Mouse (Mus musculus) forebrain, embryonic 12.5 days (tissue): ENCODE results near the gene Esyt2. TPM values are rescaled to one million over a fixed set of nuclear protein-coding genes. Genes with fewer than 3 reads are reported as not detected.

Source experiments
- ATAC-seq: fragments of 200-750 bp; cut with Nextera tagmentation; 2 replicates; pipeline ENCODE4 v1.8.0; 2017; ENCODE audit warnings: moderate TSS enrichment; ENCODE audit not compliant: low FRiP score
- H3K27ac ChIP-seq: fragments of 300-500 bp; sonication (generic); 2 replicates; pipeline ENCODE4 v1.5.1; 2016; ENCODE audit warnings: mild to moderate bottlenecking
- H3K27me3 ChIP-seq: fragments of 300-500 bp; sonication (generic); 2 replicates; pipeline ENCODE4 v1.6.1; 2016; ENCODE audit warnings: mild to moderate bottlenecking
- H3K36me3 ChIP-seq: fragments of 300-500 bp; sonication (generic); replicated peaks from 2 replicates; pipeline ENCODE4 v1.6.1; 2016; ENCODE audit warnings: mild to moderate bottlenecking
- H3K4me1 ChIP-seq: fragments of 300-500 bp; sonication (generic); 2 replicates; pipeline ENCODE4 v1.6.1; 2016
- H3K4me2 ChIP-seq: fragments of 300-500 bp; sonication (generic); 2 replicates; pipeline ENCODE4 v1.6.1; 2016; ENCODE audit warnings: mild to moderate bottlenecking, moderate library complexity
- H3K4me3 ChIP-seq: fragments of 300-500 bp; sonication (generic); replicated peaks from 2 replicates; pipeline ENCODE4 v1.5.1; 2016; ENCODE audit warnings: mild to moderate bottlenecking
- H3K9ac ChIP-seq: fragments of 300-500 bp; sonication (generic); 2 replicates; pipeline ENCODE4 v1.6.1; 2016; ENCODE audit warnings: mild to moderate bottlenecking
- H3K9me3 ChIP-seq: fragments of 300-500 bp; sonication (generic); 2 replicates; pipeline ENCODE4 v1.6.1; 2016
- WGBS: fragments of 180-500 bp; shearing (Covaris S2); methylation state at CpG from one replicate; pipeline ENCODE4 v1.1.7; 2016; 5-methylcytosine and 5-hydroxymethylcytosine counted together
- polyA plus RNA-seq: library from polyadenylated mRNA; unstranded; fragments of >200 nt; fragmentation: Nextera tagmentation; extraction: Ambion mirVana; gene quantifications from 2 replicates; pipeline ENCODE4 v1.2.1, GENCODE M21; 2016

Esyt2 gene
- polyA plus RNA-seq, 1 experiment from 2014 or later: 17.2 TPM

DNA sequence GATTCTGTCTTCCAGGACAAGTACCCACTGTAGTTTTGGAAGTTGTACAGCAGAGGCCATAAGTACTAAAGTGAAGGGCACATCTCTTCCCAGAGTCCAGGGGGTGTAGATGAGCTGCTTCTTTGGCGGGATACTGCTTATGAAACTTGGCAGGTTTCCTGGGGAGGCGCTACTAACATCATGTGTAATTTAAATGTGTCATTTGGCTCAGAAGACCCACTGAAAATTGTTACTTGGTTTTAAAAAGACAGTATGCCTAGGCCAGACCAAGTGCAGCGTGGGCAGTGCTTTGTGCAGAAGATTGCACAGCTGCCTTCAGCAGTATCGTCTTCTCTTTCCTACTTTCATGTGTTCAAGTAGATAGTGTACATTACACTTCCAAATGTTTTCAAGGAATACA, 44.5 kb downstream of the Esyt2 start:
- H3K27me3 ChIP-seq: no peaks in the 10 kb centered on the region
- no peak overlapping the region for H3K9ac ChIP-seq
- H3K27ac ChIP-seq: no peak overlapping the region
- H3K4me3 ChIP-seq: no peak overlapping the region
- WGBS: 87% methylated on average over 4 of the region's 4 CpGs
- H3K9me3 ChIP-seq: no peaks in the 10 kb centered on the region
- no peak for ATAC-seq
- peaks cover 17% of the 10 kb centered on the region for H3K36me3 ChIP-seq
- H3K4me1 ChIP-seq: no peaks in the 10 kb centered on the region
- H3K4me2 ChIP-seq: no peak overlapping the region

DNA sequence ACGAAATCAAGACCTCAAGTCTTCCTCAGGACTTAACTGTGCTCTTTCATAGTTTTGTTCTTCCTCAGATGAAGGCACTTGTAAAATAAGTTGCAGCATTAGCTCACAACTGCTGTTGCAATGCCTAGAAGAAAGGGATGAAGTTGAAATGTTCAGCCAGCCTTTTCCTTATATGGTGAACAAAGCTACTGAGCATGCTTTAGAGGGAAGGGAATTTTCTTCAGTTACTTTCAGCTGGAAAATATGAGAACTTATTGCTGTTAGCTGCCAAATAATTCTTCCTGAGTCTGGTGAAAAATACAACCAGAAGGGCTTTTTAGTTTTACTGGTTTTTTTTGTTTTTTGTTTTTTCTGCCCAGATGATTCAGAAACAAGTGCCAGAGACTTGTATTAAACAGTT, 45.2 kb downstream of the Esyt2 start:
- Histone ChIP-seq H3K27me3 (no peaks in the 10 kb centered on the region), H3K9ac (no peak overlapping the region), H3K4me2 (no peak overlapping the region), H3K27ac (no peak overlapping the region), H3K36me3 (peaks cover 17% of the 10 kb centered on the region), H3K9me3 (no peaks in the 10 kb centered on the region), H3K4me1 (no peaks in the 10 kb centered on the region), H3K4me3 (no peak overlapping the region)
- WGBS: 81% methylated on average over 1 of the region's 1 CpGs
- ATAC-seq: no peak

DNA sequence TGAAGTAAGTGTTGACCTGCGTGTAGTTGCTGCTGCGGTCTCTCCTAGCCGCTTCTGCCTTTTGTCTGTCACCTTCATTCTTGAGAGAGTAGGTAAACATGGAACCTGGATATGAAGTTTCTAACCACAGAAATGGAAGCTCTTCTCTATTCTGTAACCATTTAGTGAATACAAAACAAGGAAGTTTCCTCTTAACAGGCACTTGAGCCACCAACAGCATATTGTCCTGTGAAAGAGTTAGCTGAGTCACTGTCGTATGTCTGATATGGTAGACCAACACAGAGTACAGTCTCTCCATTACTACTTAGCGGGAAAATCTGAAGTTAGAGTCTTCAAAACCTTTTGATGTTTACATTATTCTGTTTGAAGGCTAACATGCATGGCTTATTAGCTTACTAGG, 53.3 kb downstream of the Esyt2 start:
- Histone ChIP-seq H3K4me2 (no peak overlapping the region), H3K27ac (no peak overlapping the region), H3K4me1 (no peaks in the 10 kb centered on the region), H3K36me3 (no peaks in the 10 kb centered on the region; the same call in 1 of the 2 replicates), H3K9me3 (no peaks in the 10 kb centered on the region), H3K4me3 (no peak overlapping the region), H3K9ac (no peak overlapping the region), H3K27me3 (no peaks in the 10 kb centered on the region)
- WGBS: 95% methylated on average over 5 of the region's 5 CpGs
- no peak for ATAC-seq

DNA sequence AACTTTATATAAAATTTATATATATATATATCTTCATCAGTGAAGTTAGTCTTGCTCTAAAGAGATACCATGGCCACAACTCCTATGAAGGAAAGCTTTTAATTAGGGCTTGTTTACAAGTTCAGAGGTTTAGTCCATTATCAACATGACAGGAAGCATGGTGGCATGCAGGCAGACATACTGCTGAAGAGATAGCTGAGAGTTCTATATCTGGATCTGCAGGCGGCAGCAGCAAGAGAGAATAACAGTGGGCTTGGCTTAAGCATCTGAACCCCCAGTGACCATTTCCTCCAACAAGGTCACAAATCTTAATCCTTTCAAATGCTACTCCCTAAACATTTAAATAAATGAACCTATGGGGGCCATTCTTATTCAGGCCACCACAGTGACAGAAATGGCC, 59.2 kb downstream of the Esyt2 start:
- ATAC-seq: no peak
- no peaks in the 10 kb centered on the region for H3K4me1 ChIP-seq
- H3K27me3 ChIP-seq: no peaks in the 10 kb centered on the region
- H3K4me2 ChIP-seq: no peak overlapping the region
- H3K9me3 ChIP-seq: no peaks in the 10 kb centered on the region
- WGBS: 88% methylated on average over 1 of the region's 1 CpGs
- no peak overlapping the region for H3K9ac ChIP-seq
- no peak overlapping the region for H3K27ac ChIP-seq
- H3K4me3 ChIP-seq: no peak overlapping the region
- peaks cover 11% of the 10 kb centered on the region for H3K36me3 ChIP-seq

DNA sequence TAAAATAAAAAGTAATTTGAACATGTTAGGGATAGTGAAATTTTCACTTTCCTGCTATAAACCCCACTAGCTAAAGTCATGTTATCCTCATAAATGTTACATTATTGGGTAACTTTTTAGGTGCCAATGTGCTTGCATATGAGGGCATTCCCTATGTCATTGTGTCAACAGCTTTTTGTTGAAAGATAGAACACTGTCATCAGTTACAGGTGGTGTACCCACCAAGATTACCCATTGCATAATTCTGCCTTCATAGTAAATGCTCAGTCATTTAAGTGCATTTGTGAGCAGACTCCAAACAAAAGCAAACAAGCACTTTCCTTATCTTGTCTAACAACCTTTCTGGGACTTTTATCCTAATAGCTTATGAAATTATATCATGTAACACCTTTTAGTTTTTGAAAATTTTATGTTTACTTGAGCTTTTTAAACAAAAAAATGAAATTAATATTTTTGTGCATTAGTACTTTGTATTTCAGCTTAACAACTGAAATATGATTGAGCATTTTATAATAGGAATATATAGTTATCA, 67.8 kb downstream of the Esyt2 start:
- Histone ChIP-seq H3K4me2 (no peak overlapping the region), H3K9ac (no peak overlapping the region)
- no peak for ATAC-seq

DNA sequence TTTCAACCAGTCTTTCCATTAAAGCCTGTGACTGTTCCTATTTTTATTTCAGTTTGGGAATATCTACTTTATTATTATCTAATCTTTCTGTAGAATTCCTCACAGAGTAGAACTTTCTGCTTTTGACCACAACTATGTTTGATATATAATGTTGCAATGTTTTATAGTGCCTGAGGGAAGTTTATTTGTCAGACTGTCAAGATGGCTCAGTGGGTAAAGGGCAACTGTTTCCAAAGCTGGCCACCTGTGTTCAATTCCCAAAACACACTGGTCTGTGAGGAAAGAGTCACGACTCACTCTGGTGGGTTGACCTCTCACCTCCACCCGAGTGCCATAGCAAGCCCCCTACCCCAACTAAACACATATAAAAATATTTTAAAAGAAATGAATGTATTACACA, 68.4 kb downstream of the Esyt2 start:
- Histone ChIP-seq H3K9ac (no peak overlapping the region), H3K4me3 (no peak overlapping the region), H3K9me3 (no peaks in the 10 kb centered on the region), H3K27me3 (no peaks in the 10 kb centered on the region), H3K4me1 (no peaks in the 10 kb centered on the region), H3K4me2 (no peak overlapping the region), H3K36me3 (0 out of 2 replicates have a peak, but pooled peaks cover 2% of the 10 kb centered on the region), H3K27ac (no peak overlapping the region)
- 89% methylated on average over 2 of the region's 2 CpGs for WGBS
- no peak for ATAC-seq

More for the DNA sequence above, 67.8 kb downstream of the Esyt2 start:
- Histone ChIP-seq H3K4me1 (no peaks in the 10 kb centered on the region), H3K4me3 (no peak overlapping the region), H3K9me3 (no peaks in the 10 kb centered on the region), H3K27ac (no peak overlapping the region), H3K36me3 (0 out of 2 replicates have a peak, but pooled peaks cover 2% of the 10 kb centered on the region), H3K27me3 (no peaks in the 10 kb centered on the region)

DNA sequence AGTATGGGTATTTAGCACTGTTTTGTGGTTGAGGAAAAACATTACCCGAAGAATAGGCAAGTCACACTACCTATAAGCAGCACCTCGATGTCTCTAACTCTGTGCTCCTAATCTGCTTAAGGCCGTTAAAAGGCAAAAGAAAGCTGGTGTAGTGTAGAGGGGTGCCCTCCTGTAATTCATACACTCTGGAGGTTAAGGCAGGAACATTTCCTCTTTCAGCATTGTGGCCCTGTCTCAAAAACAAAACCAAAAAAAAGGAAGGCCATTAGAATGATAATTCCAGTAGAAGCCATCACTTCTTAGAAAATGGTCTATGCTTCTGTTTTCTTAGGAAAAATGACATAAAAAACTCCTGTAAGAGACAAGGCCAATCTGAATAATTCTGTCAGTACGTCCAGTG, 70.0 kb downstream of the Esyt2 start:
- Histone ChIP-seq H3K9me3 (no peaks in the 10 kb centered on the region), H3K4me3 (no peak overlapping the region), H3K27me3 (no peaks in the 10 kb centered on the region), H3K9ac (no peak overlapping the region), H3K36me3 (0 out of 2 replicates have a peak, but pooled peaks cover 2% of the 10 kb centered on the region), H3K4me2 (no peak overlapping the region), H3K27ac (no peak overlapping the region), H3K4me1 (no peaks in the 10 kb centered on the region)
- no peak for ATAC-seq
- WGBS: 79% methylated on average over 4 of the region's 4 CpGs

DNA sequence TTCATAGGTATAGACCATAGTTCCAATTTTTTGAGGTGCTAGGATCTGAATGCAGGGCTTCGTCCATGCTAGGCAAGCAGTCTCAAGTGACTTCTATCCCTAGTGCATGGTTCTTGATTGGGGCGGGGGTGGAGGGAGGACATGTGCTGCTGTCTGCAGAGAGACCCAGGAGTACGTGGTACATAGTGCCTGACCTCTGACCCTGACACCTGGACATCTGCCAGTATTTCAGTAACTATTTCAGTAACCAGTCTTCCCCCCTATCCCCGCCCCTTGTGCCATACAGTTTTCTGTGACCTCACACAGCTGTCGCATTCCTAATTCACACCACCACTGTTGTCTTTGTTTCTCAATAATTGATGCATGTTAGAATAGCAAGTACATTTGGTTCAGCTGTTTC, 71.4 kb downstream of the Esyt2 start:
- ATAC-seq: no peak
- whole genome bisulfite sequencing: 79% methylated on average over 5 of the region's 5 CpGs
- no peak overlapping the region for H3K4me3 ChIP-seq
- 0 out of 2 replicates have a peak, but pooled peaks cover 7% of the 10 kb centered on the region for H3K36me3 ChIP-seq
- H3K27ac ChIP-seq: no peak overlapping the region
- no peaks in the 10 kb centered on the region for H3K4me1 ChIP-seq
- H3K27me3 ChIP-seq: no peaks in the 10 kb centered on the region
- no peak overlapping the region for H3K4me2 ChIP-seq
- no peak overlapping the region for H3K9ac ChIP-seq
- no peaks in the 10 kb centered on the region for H3K9me3 ChIP-seq

DNA sequence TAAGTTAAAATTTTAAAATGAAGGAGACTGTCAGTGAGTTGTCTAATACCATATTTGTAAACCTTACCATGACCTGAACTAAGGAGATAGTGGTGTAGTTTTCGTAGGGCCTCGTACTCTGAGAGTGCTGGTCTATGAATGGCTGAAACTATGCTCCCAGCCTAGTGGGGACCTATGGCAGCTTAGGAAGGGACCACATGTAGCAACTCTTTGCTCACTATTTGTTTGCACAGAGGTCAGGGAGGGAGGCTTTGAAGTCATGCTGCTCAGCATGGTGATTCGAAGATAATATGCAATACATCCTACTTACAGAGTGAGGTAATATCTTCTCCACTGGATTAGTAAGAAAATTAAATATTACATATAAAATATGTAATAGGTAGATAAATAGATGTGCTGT, 73.7 kb downstream of the Esyt2 start:
- Histone ChIP-seq H3K27me3 (no peaks in the 10 kb centered on the region), H3K27ac (no peak overlapping the region), H3K4me2 (no peak overlapping the region), H3K36me3 (0 out of 2 replicates have a peak, but pooled peaks cover 12% of the 10 kb centered on the region), H3K9ac (no peak overlapping the region), H3K4me3 (no peak overlapping the region), H3K4me1 (no peaks in the 10 kb centered on the region), H3K9me3 (no peaks in the 10 kb centered on the region)
- 91% methylated on average over 3 of the region's 3 CpGs for WGBS
- no peak for ATAC-seq

DNA sequence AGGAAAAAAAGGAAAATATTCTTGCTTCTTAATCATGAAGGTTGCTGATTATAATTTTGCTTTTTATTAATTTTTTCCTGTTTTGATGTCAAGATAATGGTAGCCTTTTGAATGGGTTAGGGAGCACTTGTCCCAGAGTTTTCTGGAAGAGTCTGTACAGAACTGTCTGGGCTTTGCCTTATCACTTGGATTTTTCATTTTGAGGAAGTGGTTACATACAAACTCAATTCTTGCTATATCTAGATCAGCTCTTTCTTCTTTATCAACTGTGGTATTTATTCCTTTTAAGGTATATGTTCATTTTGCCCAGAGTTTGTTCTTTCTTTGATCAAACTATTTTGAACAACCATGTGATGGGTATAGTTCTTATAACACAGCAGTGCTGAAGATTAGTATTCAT, 81.1 kb downstream of the Esyt2 start:
- peaks cover 34% of the 10 kb centered on the region for H3K36me3 ChIP-seq
- H3K4me2 ChIP-seq: no peak overlapping the region
- no peak overlapping the region for H3K9ac ChIP-seq
- H3K27ac ChIP-seq: no peak overlapping the region
- no peaks in the 10 kb centered on the region for H3K4me1 ChIP-seq
- ATAC-seq: no peak
- no peak overlapping the region for H3K4me3 ChIP-seq
- no peaks in the 10 kb centered on the region for H3K27me3 ChIP-seq
- H3K9me3 ChIP-seq: no peaks in the 10 kb centered on the region

DNA sequence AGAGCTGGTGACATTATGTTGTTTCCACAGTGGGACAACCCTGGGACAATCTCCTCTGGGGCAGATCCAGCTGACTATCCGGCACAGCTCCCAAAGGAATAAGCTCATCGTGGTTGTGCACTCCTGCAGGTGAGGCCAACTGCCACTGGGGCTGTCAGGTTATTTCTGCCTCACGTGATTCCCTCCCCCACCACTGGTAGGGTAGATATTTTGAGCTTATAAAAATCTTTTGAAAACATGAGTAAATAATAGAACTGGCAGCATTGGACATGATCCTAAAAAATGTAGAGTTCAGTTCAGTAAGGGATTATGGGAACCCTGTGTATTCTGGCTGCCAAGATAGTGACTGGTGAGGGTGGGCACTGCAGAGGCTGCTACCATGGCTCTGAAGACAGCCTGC, 85.9 kb downstream of the Esyt2 start:
- H3K4me2 ChIP-seq: no peak overlapping the region
- H3K4me1 ChIP-seq: no peaks in the 10 kb centered on the region
- no peaks in the 10 kb centered on the region for H3K9me3 ChIP-seq
- no peak overlapping the region for H3K27ac ChIP-seq
- H3K36me3 ChIP-seq: peaks cover 34% of the 10 kb centered on the region
- WGBS: 88% methylated on average over 3 of the region's 3 CpGs
- ATAC-seq: no peak
- no peak overlapping the region for H3K4me3 ChIP-seq
- no peak overlapping the region for H3K9ac ChIP-seq
- no peaks in the 10 kb centered on the region for H3K27me3 ChIP-seq

DNA sequence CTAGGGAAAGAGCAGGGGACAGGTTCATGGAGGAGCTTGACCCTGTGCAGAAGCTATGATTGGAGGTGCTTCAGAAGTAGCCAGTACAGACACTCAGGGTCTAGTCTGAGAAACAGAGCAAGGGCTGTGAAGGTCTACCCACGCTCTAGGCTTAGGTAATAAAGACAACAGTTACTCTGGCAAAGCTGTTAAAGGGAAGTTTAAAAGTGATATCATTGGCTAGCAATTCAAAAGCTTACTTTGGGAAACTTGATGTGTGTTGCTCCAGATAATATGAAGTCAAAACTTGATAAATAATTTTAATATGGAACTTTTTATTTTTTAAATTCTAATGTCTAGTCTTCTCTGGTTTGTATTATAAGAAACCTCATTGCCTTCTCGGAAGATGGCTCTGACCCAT, 86.3 kb downstream of the Esyt2 start:
- 87% methylated on average over 2 of the region's 2 CpGs for WGBS
- H3K36me3 ChIP-seq: peaks cover 34% of the 10 kb centered on the region
- ATAC-seq: no peak

DNA sequence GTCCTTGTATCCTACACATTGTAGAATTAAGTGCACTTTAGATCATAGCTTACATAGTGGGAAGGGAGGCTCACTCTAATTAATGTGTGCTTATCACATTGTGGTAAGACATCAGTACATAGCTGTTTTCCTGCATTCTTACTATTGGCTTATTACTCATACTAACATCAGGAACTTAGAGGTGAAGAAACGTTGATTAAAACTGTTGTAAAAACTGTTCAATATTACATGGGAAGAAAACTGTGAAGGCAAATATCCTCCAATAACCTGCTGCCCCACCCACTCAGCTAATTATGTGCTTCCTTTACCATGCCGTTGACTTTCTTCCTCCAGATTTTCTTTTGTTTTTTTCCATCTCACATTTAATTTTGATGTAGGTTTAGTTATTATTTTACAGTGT, 87.9 kb downstream of the Esyt2 start:
- no peak for ATAC-seq
- Histone ChIP-seq H3K9me3 (no peaks in the 10 kb centered on the region), H3K27ac (no peak overlapping the region), H3K4me3 (no peak overlapping the region), H3K9ac (no peak overlapping the region), H3K4me2 (no peak overlapping the region), H3K36me3 (peaks cover 31% of the 10 kb centered on the region), H3K27me3 (no peaks in the 10 kb centered on the region), H3K4me1 (no peaks in the 10 kb centered on the region)
- WGBS: 80% methylated on average over 2 of the region's 2 CpGs

More for the DNA sequence above, 86.3 kb downstream of the Esyt2 start:
- no peak overlapping the region for H3K4me3 ChIP-seq
- no peaks in the 10 kb centered on the region for H3K4me1 ChIP-seq
- H3K9me3 ChIP-seq: no peaks in the 10 kb centered on the region
- H3K9ac ChIP-seq: no peak overlapping the region
- H3K4me2 ChIP-seq: no peak overlapping the region
- no peaks in the 10 kb centered on the region for H3K27me3 ChIP-seq
- H3K27ac ChIP-seq: no peak overlapping the region
